Mouse (Mus musculus): ENCODE data around the gene Pik3c2g. TPM values are rescaled to one million over a fixed set of nuclear protein-coding genes. Genes with fewer than 3 reads are reported as not detected.

Gene Pik3c2g
- polyA plus RNA-seq, 1 experiment = not detected

GRCm38 (mm10) chr6:139860141-139860540 lies 273.1 kb downstream of the Pik3c2g start:
- DNase-seq = no peak
- no peak for TF ChIP-seq POLR2A (IDR thresholded peaks at IDR 0.05; ENCODE audit: control insufficient read depth, extremely low read depth, insufficient read depth, low read length, poor library complexity)
- no peak for TF ChIP-seq CTCF (IDR thresholded peaks at IDR 0.05; ENCODE audit: borderline replicate concordance, control insufficient read depth, extremely low read depth, insufficient read depth, low read length, poor library complexity)
- Histone ChIP-seq H3K27ac (ENCODE audit: control insufficient read depth, insufficient read depth, low read length) (no peak overlapping the region), H3K4me1 (replicated peaks; ENCODE audit: control insufficient read depth, insufficient read depth, low read length) (no peaks in the 10 kb centered on the region), H3K27me3 (ENCODE audit: control insufficient read depth, insufficient read depth, low read length) (no peaks in the 10 kb centered on the region), H3K4me3 (ENCODE audit: control insufficient read depth, insufficient read depth, low read length) (no peak overlapping the region), H3K36me3 (ENCODE audit: control insufficient read depth, insufficient read depth, low read length) (no peaks in the 10 kb centered on the region)
- WGBS = 97% methylated on average over 3 of the region's 3 CpGs

GRCm38 (mm10) chr6:139861534-139861933 lies 274.5 kb downstream of the Pik3c2g start:
- H3K36me3 ChIP-seq (ENCODE audit: control insufficient read depth, insufficient read depth, low read length) = no peaks in the 10 kb centered on the region
- H3K4me3 ChIP-seq (ENCODE audit: control insufficient read depth, insufficient read depth, low read length) = no peak overlapping the region
- TF ChIP-seq CTCF (IDR thresholded peaks at IDR 0.05; ENCODE audit: borderline replicate concordance, control insufficient read depth, extremely low read depth, insufficient read depth, low read length, poor library complexity) = no peak
- no peak for TF ChIP-seq POLR2A (IDR thresholded peaks at IDR 0.05; ENCODE audit: control insufficient read depth, extremely low read depth, insufficient read depth, low read length, poor library complexity)
- no peaks in the 10 kb centered on the region for H3K4me1 ChIP-seq (replicated peaks; ENCODE audit: control insufficient read depth, insufficient read depth, low read length)
- WGBS = 86% methylated on average over 2 of the region's 2 CpGs
- H3K27me3 ChIP-seq (ENCODE audit: control insufficient read depth, insufficient read depth, low read length) = no peaks in the 10 kb centered on the region
- DNase-seq = no peak
- H3K27ac ChIP-seq (ENCODE audit: control insufficient read depth, insufficient read depth, low read length) = no peak overlapping the region

GRCm38 (mm10) chr6:139865059-139865673 lies 278.1 kb downstream of the Pik3c2g start:
- H3K4me1 ChIP-seq (replicated peaks; ENCODE audit: control insufficient read depth, insufficient read depth, low read length) = no peaks in the 10 kb centered on the region
- TF ChIP-seq POLR2A (IDR thresholded peaks at IDR 0.05; ENCODE audit: control insufficient read depth, extremely low read depth, insufficient read depth, low read length, poor library complexity) (no peak), CTCF (IDR thresholded peaks at IDR 0.05; ENCODE audit: borderline replicate concordance, control insufficient read depth, extremely low read depth, insufficient read depth, low read length, poor library complexity) (no peak)
- WGBS = 96% methylated on average over 18 of the region's 18 CpGs
- no peak overlapping the region for H3K27ac ChIP-seq (ENCODE audit: control insufficient read depth, insufficient read depth, low read length)
- no peaks in the 10 kb centered on the region for H3K27me3 ChIP-seq (ENCODE audit: control insufficient read depth, insufficient read depth, low read length)
- no peak overlapping the region for H3K4me3 ChIP-seq (ENCODE audit: control insufficient read depth, insufficient read depth, low read length)
- H3K36me3 ChIP-seq (ENCODE audit: control insufficient read depth, insufficient read depth, low read length) = no peaks in the 10 kb centered on the region
- DNase-seq = no peak

- H3K27ac ChIP-seq (ENCODE audit: control insufficient read depth, insufficient read depth, low read length) = no peak overlapping the region
- DNase-seq = peak; percentile 2
- WGBS = 36% methylated on average over 3 of the region's 3 CpGs
Measured at GRCm38 (mm10) chr6:139874418-139875176, 287.6 kb downstream of the Pik3c2g start.

GRCm38 (mm10) chr6:139876691-139877090 lies 289.7 kb downstream of the Pik3c2g start:
- no peak overlapping the region for H3K4me3 ChIP-seq (ENCODE audit: control insufficient read depth, insufficient read depth, low read length)
- H3K4me1 ChIP-seq (replicated peaks; ENCODE audit: control insufficient read depth, insufficient read depth, low read length) = no peaks in the 10 kb centered on the region
- no peak for DNase-seq
- H3K36me3 ChIP-seq (ENCODE audit: control insufficient read depth, insufficient read depth, low read length) = no peaks in the 10 kb centered on the region
- no peak overlapping the region for H3K27ac ChIP-seq (ENCODE audit: control insufficient read depth, insufficient read depth, low read length)
- 87% methylated on average over 1 of the region's 1 CpGs for WGBS
- no peaks in the 10 kb centered on the region for H3K27me3 ChIP-seq (ENCODE audit: control insufficient read depth, insufficient read depth, low read length)
- TF ChIP-seq CTCF (IDR thresholded peaks at IDR 0.05; ENCODE audit: borderline replicate concordance, control insufficient read depth, extremely low read depth, insufficient read depth, low read length, poor library complexity) = no peak
- no peak for TF ChIP-seq POLR2A (IDR thresholded peaks at IDR 0.05; ENCODE audit: control insufficient read depth, extremely low read depth, insufficient read depth, low read length, poor library complexity)

More at GRCm38 (mm10) chr6:139874418-139875176, 287.6 kb downstream of the Pik3c2g start:
- no peaks in the 10 kb centered on the region for H3K27me3 ChIP-seq (ENCODE audit: control insufficient read depth, insufficient read depth, low read length)
- no peaks in the 10 kb centered on the region for H3K4me1 ChIP-seq (replicated peaks; ENCODE audit: control insufficient read depth, insufficient read depth, low read length)
- TF ChIP-seq CTCF (IDR thresholded peaks at IDR 0.05; ENCODE audit: borderline replicate concordance, control insufficient read depth, extremely low read depth, insufficient read depth, low read length, poor library complexity) = no peak
- no peaks in the 10 kb centered on the region for H3K36me3 ChIP-seq (ENCODE audit: control insufficient read depth, insufficient read depth, low read length)
- H3K4me3 ChIP-seq (ENCODE audit: control insufficient read depth, insufficient read depth, low read length) = no peak overlapping the region

GRCm38 (mm10) chr6:139877476-139878361 lies 290.7 kb downstream of the Pik3c2g start:
- no peak for TF ChIP-seq POLR2A (IDR thresholded peaks at IDR 0.05; ENCODE audit: control insufficient read depth, extremely low read depth, insufficient read depth, low read length, poor library complexity)
- no peak for TF ChIP-seq CTCF (IDR thresholded peaks at IDR 0.05; ENCODE audit: borderline replicate concordance, control insufficient read depth, extremely low read depth, insufficient read depth, low read length, poor library complexity)
- no peaks in the 10 kb centered on the region for H3K27me3 ChIP-seq (ENCODE audit: control insufficient read depth, insufficient read depth, low read length)
- no peaks in the 10 kb centered on the region for H3K4me1 ChIP-seq (replicated peaks; ENCODE audit: control insufficient read depth, insufficient read depth, low read length)

More at GRCm38 (mm10) chr6:139877476-139878361, 290.7 kb downstream of the Pik3c2g start:
- H3K27ac ChIP-seq (ENCODE audit: control insufficient read depth, insufficient read depth, low read length) = no peak overlapping the region
- no peaks in the 10 kb centered on the region for H3K36me3 ChIP-seq (ENCODE audit: control insufficient read depth, insufficient read depth, low read length)
- 85% methylated on average over 6 of the region's 6 CpGs for WGBS
- no peak overlapping the region for H3K4me3 ChIP-seq (ENCODE audit: control insufficient read depth, insufficient read depth, low read length)
- DNase-seq = no peak

Measured in thymus, adult 2 months (tissue).